Mouse (Mus musculus): ENCODE measurements at regions not wholly inside any gene's neighbourhood (a gene's known extent, or its start where the extent isn't known, plus 50 kb on each side); places are given as distances from the start of the nearest gene placed in this dataset.

DNA sequence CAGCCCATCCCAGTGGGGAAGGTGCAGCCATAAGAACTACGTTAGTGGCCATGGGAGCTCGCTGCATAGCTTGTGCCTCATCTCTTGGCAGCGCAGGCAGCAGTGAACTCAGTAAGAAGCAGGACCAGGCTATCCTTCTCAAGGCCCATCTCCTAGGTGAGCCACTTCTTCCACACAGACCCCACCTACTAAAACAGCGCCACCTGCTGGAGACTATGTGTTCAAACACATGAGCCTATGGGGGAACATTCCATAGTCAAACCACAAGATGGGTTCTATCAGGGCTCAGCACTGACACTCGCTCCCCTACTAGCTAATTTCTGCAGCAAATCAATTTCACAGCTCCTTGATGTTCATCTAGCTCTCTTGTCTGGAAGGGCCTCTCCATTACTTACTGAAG is 369.2 kb downstream of the Cd83 start:
- DNase-seq: no peak
- TF ChIP-seq CTCF (IDR thresholded peaks at IDR 0.05; ENCODE audit: borderline replicate concordance, insufficient read depth, low read depth, low read length): 0 out of 2 replicates have a peak, but pooled peaks have one; percentile 2
- no peak for TF ChIP-seq POLR2A (IDR thresholded peaks at IDR 0.05; ENCODE audit: borderline replicate concordance, insufficient read depth, low read length)
- H3K27ac ChIP-seq (ENCODE audit: insufficient read depth, low read length): no peak overlapping the region
- 99% methylated on average over 5 of the region's 5 CpGs for WGBS
- no peaks in the 10 kb centered on the region for H3K4me1 ChIP-seq (ENCODE audit: control insufficient read depth, insufficient read depth, low read length)
- no peaks in the 10 kb centered on the region for H3K27me3 ChIP-seq (ENCODE audit: control insufficient read depth, insufficient read depth, low read length)
- no peak overlapping the region for H3K4me3 ChIP-seq (replicated peaks; ENCODE audit: insufficient read depth, low read depth, low read length)

DNA sequence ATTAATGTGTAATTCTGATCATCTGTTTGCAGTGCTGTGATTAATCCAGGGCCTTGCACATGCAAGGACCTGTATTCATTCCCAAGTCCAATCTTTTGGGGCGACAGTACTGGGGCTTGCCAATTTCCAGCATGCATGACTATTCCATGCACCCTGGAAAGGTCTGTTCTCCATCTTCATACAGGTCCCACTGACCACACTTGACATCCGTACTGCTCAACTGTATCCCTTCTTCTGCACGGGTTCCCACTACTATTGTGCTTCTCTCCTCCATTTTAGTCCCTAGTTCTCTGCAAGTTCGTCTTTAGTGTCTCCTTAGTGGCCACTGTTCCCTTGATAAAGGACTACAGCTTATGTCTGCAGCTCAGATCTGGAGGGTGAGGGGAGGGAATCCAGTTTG is 371.4 kb downstream of the Cd83 start:
- WGBS: 98% methylated on average over 4 of the region's 4 CpGs
- Histone ChIP-seq H3K27ac (ENCODE audit: insufficient read depth, low read length) (no peak overlapping the region), H3K4me3 (replicated peaks; ENCODE audit: insufficient read depth, low read depth, low read length) (no peak overlapping the region), H3K4me1 (ENCODE audit: control insufficient read depth, insufficient read depth, low read length) (peaks cover 5% of the 10 kb centered on the region; the same call in 1 of the 2 replicates), H3K27me3 (ENCODE audit: control insufficient read depth, insufficient read depth, low read length) (no peaks in the 10 kb centered on the region)
- no peak for DNase-seq
- no peak for TF ChIP-seq POLR2A (IDR thresholded peaks at IDR 0.05; ENCODE audit: borderline replicate concordance, insufficient read depth, low read length)
- TF ChIP-seq CTCF (IDR thresholded peaks at IDR 0.05; ENCODE audit: borderline replicate concordance, insufficient read depth, low read depth, low read length): no peak

DNA sequence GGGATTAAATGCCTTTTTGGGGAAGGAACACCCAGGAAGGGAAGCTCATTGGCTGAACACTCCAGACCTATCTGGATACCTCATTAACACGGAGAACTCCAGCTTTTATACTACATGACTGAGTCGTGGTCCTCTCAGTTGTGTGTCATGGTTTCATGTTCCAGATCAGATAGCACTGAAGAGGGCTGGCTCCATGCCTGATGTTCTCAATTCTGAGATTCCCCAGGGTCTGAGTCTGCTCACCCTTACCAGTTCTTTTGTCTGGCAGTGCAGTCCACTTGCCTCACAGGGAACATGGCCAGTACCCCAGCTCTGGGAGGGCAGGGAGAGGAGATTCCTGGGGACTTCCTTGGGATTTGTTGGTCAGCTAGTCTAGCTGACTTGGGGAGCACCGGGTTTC is 372.0 kb downstream of the Cd83 start:
- Histone ChIP-seq H3K4me3 (replicated peaks; ENCODE audit: insufficient read depth, low read depth, low read length) (no peak overlapping the region), H3K4me1 (ENCODE audit: control insufficient read depth, insufficient read depth, low read length) (peaks cover 5% of the 10 kb centered on the region; the same call in 1 of the 2 replicates), H3K27me3 (ENCODE audit: control insufficient read depth, insufficient read depth, low read length) (no peaks in the 10 kb centered on the region), H3K27ac (ENCODE audit: insufficient read depth, low read length) (no peak overlapping the region)
- 70% methylated on average over 3 of the region's 3 CpGs for WGBS
- DNase-seq: no peak
- TF ChIP-seq CTCF (IDR thresholded peaks at IDR 0.05; ENCODE audit: borderline replicate concordance, insufficient read depth, low read depth, low read length): no peak
- no peak for TF ChIP-seq POLR2A (IDR thresholded peaks at IDR 0.05; ENCODE audit: borderline replicate concordance, insufficient read depth, low read length)

DNA sequence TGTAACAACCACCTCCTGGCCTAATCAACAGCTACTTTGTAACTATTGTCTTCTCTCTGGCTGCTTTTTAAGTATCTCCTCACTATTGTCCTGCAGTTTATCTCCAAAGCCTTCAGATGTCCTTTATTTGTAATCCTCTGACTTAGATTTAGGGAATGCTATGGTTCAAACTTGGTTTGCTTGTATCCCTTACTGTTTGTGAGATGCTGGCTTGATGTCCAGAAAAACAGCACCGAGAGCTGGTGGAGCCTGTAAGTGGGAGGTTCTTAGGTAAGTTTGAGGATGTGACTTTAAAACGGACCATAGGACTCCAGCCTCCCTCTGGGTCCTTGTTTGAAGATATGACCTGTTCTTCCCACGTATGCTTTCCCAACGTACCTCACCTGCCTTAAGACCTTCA is 372.7 kb downstream of the Cd83 start:
- no peak for DNase-seq
- WGBS: 92% methylated on average over 4 of the region's 4 CpGs
- H3K27me3 ChIP-seq (ENCODE audit: control insufficient read depth, insufficient read depth, low read length): no peaks in the 10 kb centered on the region
- peaks cover 5% of the 10 kb centered on the region; the same call in 1 of the 2 replicates for H3K4me1 ChIP-seq (ENCODE audit: control insufficient read depth, insufficient read depth, low read length)
- no peak overlapping the region for H3K27ac ChIP-seq (ENCODE audit: insufficient read depth, low read length)
- no peak for TF ChIP-seq CTCF (IDR thresholded peaks at IDR 0.05; ENCODE audit: borderline replicate concordance, insufficient read depth, low read depth, low read length)
- no peak overlapping the region for H3K4me3 ChIP-seq (replicated peaks; ENCODE audit: insufficient read depth, low read depth, low read length)

DNA sequence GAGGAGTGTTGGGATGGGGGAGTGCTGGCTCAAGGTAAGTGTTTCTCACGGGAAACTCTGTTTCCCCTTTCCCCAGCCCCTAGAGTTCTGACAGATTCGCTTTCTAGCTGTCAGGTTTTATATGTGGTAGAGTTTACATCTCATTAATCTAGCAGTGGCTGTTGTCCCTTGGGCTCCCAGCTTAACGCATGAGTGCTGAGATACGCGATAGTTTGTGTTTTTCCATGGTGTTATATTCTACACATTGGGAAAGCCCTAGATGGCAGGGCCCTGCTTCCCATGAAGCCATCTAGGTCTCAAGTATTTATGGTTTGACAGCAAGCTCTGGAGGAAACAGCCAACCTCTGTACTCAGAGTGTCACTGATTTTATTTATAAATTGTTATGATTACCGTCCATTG is 373.8 kb downstream of the Cd83 start:
- H3K4me3 ChIP-seq (replicated peaks; ENCODE audit: insufficient read depth, low read depth, low read length): no peak overlapping the region
- H3K27me3 ChIP-seq (ENCODE audit: control insufficient read depth, insufficient read depth, low read length): no peaks in the 10 kb centered on the region
- no peak overlapping the region for H3K27ac ChIP-seq (ENCODE audit: insufficient read depth, low read length)
- peaks cover 5% of the 10 kb centered on the region; the same call in 1 of the 2 replicates for H3K4me1 ChIP-seq (ENCODE audit: control insufficient read depth, insufficient read depth, low read length)
- 87% methylated on average over 6 of the region's 6 CpGs for WGBS
- TF ChIP-seq CTCF (IDR thresholded peaks at IDR 0.05; ENCODE audit: borderline replicate concordance, insufficient read depth, low read depth, low read length) (no peak), POLR2A (IDR thresholded peaks at IDR 0.05; ENCODE audit: borderline replicate concordance, insufficient read depth, low read length) (no peak)
- DNase-seq: no peak

DNA sequence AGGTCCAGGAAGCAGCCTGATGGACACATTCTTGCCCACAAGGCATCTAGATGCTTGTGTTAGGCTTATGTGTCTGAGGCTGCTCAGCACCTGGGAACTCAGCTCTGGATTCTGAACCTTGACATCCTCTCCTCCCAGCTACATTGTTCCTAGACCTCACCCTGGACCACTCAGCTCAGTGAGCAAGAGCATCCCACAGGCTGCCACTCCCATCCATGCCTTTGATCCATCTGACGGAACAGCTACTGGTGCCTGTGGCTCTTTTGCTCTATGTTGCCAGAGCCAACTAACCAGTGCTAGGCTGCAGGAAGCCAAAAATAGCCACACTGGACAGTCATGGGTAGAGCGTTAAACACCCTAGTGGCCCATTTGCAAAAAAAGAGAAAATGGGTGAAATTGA is 374.8 kb downstream of the Cd83 start:
- Histone ChIP-seq H3K27ac (ENCODE audit: insufficient read depth, low read length) (no peak overlapping the region), H3K4me1 (ENCODE audit: control insufficient read depth, insufficient read depth, low read length) (peaks cover 5% of the 10 kb centered on the region; the same call in 1 of the 2 replicates), H3K4me3 (replicated peaks; ENCODE audit: insufficient read depth, low read depth, low read length) (no peak overlapping the region), H3K27me3 (ENCODE audit: control insufficient read depth, insufficient read depth, low read length) (no peaks in the 10 kb centered on the region)
- TF ChIP-seq CTCF (IDR thresholded peaks at IDR 0.05; ENCODE audit: borderline replicate concordance, insufficient read depth, low read depth, low read length): no peak
- TF ChIP-seq POLR2A (IDR thresholded peaks at IDR 0.05; ENCODE audit: borderline replicate concordance, insufficient read depth, low read length): no peak
- 38% methylated on average over 2 of the region's 2 CpGs for WGBS
- peak in 1 of 2 experiments; percentile 12 for DNase-seq

GRCm38 (mm10) chr13:44164746-44165145 is 380.2 kb downstream of the Cd83 start:
- DNase-seq: no peak
- Histone ChIP-seq H3K27me3 (ENCODE audit: control insufficient read depth, insufficient read depth, low read length) (no peaks in the 10 kb centered on the region), H3K4me1 (ENCODE audit: control insufficient read depth, insufficient read depth, low read length) (no peaks in the 10 kb centered on the region), H3K27ac (ENCODE audit: insufficient read depth, low read length) (no peak overlapping the region), H3K4me3 (replicated peaks; ENCODE audit: insufficient read depth, low read depth, low read length) (no peak overlapping the region)
- TF ChIP-seq POLR2A (IDR thresholded peaks at IDR 0.05; ENCODE audit: borderline replicate concordance, insufficient read depth, low read length): no peak
- no peak for TF ChIP-seq CTCF (IDR thresholded peaks at IDR 0.05; ENCODE audit: borderline replicate concordance, insufficient read depth, low read depth, low read length)

DNA sequence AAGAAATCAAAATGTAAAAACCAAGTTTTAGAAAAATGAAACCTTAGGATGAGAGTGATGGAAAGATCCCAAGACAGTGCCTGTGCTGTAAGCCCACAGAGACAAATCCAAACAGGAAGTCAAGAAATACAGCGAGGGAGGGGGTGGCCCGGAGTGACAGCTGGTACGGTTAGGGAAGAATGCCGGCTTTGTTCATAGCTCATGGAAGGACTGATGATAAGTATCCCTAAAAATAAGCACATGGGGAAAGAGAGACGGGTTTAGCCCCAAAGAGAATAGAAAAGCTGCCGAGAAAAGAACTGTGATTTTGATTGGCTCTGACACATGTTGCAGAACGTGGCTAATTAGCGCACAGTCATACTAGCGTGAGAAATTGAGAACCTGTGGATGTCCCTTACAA is 382.6 kb downstream of the Cd83 start:
- WGBS: 30% methylated on average over 9 of the region's 9 CpGs
- Histone ChIP-seq H3K27ac (ENCODE audit: insufficient read depth, low read length) (no peak overlapping the region), H3K27me3 (ENCODE audit: control insufficient read depth, insufficient read depth, low read length) (no peaks in the 10 kb centered on the region), H3K4me1 (ENCODE audit: control insufficient read depth, insufficient read depth, low read length) (no peaks in the 10 kb centered on the region), H3K4me3 (replicated peaks; ENCODE audit: insufficient read depth, low read depth, low read length) (no peak overlapping the region)
- DNase-seq: peak in 1 of 2 experiments; percentile 9
- TF ChIP-seq CTCF (IDR thresholded peaks at IDR 0.05; ENCODE audit: borderline replicate concordance, insufficient read depth, low read depth, low read length) (no peak), POLR2A (IDR thresholded peaks at IDR 0.05; ENCODE audit: borderline replicate concordance, insufficient read depth, low read length) (no peak)

Measured in cerebellum, adult 2 months (tissue).